Mouse (Mus musculus): ENCODE results near the gene Asb6.

The Asb6 gene

DNA sequence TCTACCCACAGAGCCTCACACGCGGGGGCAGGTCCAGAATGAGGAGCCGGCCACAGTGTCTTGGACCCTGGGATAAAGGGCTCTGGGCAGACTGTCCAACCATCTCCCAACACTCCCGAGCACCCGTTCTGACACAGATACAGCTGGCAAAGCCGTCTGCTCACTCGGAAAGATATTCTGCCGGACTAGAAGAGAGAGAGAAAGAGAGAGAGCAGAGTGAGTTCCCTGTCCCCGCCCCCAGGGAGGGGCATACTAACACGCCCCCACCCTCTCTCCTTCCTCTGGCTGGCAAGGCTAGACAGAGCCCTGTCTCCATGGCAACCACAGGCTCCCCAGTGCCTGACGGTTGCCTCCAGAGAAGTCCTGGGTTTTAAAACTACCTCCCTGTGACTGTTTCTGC is 33.8 kb downstream of the Asb6 start:
- peak; percentile 73 to 76 for DNase-seq (ENCODE audit: low spot score in 2 of 2)

- no peak for DNase-seq (ENCODE audit: low spot score in 2 of 2)
These were observed 34.3 kb downstream of the Asb6 start for GRCm38 (mm10) chr2:30795889-30796275.

DNA sequence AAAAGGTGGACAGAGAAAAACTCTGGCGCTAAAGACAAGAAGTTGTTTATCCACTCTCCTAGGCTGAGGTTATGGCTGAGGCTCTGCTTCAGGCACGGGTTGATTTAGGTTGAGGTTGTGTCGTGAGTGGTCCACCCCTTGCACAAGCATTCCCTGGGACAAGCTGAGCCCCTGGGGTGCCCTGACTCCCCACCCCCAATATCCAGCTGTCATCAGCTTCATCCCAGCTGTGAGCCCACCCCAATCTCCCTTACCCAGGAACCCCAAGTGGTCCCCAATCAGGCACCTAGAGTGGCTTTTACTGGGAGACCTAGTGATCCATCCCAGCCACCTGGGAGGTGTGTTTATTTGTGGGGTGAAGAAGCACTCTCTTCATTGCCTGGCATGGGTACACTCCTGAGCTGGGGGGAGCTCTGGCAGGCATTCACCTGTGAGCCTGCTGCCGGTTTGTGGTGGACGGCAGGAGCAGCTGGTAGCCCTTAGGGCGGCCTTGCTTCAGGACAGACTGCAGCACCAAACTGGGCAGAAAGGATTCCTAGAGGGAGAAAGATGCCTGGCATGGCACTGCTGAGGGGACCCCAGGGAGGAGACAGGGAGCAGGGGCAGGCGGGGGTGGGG is 34.8 kb downstream of the Asb6 start:
- DNase-seq (ENCODE audit: low spot score in 2 of 2): no peak

GRCm38 (mm10) chr2:30794179-30795108 is 35.7 kb downstream of the Asb6 start:
- DNase-seq (ENCODE audit: low spot score in 2 of 2): peak; percentile 80 to 96

DNA sequence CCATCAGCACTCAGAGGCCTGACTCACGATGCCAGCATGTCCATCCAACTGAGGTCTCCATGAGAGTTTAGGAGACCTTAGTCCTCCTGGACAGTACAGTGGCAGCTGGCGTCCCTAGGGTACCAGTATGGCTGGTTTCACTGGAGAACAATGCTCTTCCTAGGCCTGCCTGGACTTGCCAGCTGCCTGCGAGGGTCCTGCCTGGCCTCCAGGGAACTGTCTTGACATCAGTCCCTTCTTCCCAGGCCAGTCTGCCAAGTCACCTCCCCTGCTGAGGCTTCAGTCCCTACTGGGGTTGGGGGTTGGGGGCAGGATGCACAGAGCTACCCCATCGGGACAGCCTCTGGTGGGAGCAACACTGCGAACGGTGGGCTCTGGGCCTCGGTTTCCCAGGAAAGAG is 38.1 kb downstream of the Asb6 start:
- DNase-seq (ENCODE audit: low spot score in 2 of 2): no peak

DNA sequence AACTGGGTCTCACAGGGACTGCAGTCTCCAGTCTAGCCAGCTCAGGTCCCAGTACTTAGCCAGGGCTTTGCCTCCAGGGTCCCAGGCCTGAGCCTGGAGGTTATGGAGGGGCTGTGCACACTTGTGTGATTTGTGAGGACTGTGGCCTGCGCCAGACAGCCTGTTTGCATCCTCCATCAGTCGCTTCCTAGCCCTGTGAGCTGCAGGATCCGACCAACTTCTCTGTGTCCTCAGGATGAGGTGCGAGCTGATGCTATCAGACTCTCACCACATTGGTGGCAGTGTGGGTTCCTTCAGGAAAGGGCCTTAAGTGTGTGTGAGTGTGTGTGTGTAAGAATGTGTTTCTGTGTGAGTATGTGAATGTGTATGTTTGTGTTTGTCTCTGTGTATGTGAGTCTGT is 42.7 kb downstream of the Asb6 start:
- no peak for DNase-seq (ENCODE audit: low spot score in 2 of 2)

DNA sequence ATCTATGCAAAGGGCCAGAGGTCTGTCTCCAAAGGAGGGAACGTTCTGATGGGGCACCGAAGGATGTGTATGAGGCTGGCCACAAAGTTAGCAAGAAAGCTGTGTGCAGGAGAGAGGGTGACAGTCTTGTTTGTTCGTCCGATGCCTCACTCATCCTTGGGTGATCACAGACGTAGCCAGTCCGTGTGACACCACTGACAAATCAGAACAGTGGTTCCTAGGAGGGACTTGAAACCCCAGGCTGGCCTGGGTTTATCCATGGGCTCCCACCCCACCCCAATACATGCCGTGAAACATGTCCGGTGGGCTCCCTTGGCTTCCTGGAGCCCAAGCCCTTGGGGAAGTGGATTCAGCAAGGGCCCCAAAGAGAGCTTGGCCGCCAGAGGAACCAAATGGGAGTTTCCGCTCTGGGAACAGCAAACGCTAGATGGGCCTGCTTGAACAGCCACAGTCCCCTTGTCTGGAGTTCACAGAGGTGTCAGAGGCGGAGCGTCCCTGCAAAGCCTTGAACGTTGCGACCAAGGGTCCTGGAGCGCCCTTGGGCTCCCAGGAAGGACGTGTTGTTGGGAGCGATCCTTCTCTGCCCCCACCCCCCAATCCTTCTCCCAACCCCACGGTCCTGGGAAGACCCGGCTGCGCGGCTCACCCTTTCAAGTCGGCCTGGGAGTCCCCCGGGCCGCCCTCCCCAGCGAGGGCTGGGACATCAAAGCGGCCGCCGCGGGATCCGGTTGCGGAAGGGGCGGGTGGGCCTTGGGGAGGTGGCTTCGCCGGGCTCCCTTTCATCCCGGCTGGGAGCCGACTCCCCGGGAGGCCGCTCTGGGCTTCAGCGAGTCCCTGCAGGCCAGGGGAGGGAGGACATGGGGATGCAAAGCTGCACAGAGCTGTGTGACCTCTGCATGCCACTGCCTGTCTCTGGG is 45.8 kb downstream of the Asb6 start:
- peak; percentile 45 to 69 for DNase-seq (ENCODE audit: low spot score in 2 of 2)

DNA sequence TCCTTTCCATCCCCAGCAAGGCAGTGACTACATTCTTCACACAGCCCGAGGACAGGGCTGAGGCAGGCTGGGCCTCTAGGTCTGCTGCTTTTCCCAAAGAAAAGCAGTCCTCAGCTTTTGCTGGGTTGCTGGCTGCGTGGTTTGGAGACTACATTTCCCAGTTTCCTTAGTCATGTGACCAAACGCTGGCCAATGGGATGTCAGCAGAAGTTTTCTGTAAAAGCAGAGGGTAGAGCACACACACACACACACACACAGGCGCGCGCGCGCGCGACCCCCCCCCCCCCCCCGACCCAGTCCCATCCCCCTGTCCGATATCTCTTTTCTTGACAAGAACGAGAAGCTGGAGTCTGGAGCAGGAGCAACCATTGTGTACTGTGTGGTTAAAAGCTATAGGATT is 46.8 kb downstream of the Asb6 start:
- peak; percentile 38 to 44 for DNase-seq (ENCODE audit: low spot score in 2 of 2)

DNA sequence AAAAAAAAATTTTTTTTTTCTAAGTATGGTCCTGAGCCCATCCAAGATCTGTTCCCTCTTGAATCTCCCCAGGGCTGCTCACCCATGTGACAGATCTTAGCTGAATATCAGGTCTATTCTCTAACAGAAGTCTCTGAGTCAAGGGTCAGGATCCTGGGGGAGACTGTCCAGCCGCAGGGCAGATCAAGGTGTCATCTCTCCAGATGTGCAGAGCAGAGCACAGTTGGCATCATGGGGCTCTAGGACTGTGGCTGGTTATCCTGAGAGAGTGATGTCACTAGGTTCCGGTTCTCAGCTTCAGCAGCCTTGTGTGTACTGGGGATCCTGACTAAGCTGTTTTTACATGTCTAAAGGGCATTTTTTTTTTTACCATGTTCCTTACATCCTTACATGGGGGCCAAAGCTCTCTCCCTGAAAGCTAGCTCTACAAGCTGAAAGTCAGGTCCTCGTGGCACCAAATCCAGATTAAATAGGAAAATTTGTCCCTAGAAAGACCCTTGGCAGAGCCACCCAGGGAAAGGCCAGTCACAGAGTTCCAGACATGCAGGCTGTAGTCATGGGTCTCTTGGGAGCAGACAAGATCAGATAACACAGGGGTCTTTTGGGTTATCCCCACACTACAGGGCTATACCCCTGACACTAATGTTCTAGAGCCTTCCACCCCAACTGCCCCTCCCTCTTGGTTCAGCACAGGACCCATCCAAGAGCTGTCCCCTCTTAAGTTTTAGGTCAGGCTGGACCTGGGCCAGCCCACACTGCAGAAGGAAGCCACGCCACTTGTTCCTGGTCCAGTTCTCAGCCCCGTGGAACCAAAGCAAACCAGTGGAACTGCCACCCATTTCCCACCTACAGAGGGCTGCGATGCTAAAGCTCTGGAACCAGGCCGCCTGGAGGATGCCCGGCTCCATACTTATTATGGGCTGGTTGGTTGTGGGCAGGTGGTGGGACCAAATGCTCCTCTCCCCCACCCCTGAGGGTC is 47.5 kb downstream of the Asb6 start:
- DNase-seq (ENCODE audit: low spot score in 2 of 2): no peak

DNA sequence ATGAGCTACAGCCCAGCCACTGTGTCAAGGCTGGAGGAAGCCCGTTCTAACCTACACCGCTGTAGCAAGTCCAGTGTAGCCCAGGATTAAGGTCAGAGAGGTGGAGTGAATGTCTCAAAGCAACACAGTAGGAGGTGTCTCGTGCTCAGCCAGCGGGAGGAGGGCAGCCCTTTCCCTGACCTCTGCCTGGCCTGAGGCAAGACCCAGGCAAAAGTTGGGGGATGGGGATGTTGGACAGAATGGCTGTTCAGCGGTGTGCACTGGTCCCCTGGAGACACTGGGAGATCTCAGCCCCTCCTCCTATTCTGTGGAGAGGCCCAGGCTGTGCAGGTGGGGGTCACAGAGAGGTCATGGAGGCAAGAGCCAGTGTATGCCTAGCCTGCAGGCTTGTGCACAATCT is 50.9 kb downstream of the Asb6 start:
- DNase-seq (ENCODE audit: low spot score in 2 of 2): no peak

- no peak for DNase-seq (ENCODE audit: low spot score in 2 of 2)
These were observed 51.9 kb downstream of the Asb6 start for GRCm38 (mm10) chr2:30778235-30778634.

- no peak for DNase-seq (ENCODE audit: low spot score in 2 of 2)
These were observed 52.9 kb downstream of the Asb6 start for GRCm38 (mm10) chr2:30777266-30777665.

GRCm38 (mm10) chr2:30775955-30776354 is 54.2 kb downstream of the Asb6 start:
- DNase-seq (ENCODE audit: low spot score in 2 of 2): no peak

DNA sequence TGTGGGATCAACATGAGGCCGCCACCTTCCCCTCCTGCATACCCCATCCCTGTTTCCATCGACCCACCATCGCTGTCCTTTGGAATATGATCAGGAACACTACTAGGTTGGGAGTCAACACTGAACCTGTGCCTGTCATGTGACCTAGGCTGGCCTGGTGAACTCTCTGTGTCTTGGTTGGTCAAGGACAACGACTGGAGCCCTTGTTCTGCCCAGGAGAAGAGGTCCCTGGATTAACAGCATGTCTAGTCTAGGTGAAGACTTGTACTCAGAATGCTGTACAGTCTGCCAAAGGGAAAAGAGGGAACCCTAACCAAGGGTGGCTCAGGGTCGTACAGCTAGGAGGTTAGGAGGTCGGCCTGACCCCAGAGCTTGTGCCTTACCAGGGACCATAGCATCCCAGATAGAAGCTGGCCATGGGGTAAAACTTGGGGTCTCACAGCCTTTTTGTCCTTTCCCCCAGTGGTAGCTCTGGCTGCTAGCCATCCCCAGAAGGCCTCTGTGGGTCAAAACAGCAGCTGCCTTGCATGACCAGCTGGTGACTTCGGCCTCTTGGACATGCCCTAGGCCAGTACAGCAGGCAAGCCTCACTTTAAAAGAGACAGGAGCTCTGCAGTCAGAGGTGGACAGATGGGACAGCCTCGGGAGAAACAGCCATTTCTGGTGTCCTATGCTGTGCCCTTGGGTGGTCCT is 56.7 kb downstream of the Asb6 start:
- no peak for DNase-seq (ENCODE audit: low spot score in 2 of 2)
